Mouse (Mus musculus) midbrain, embryonic 14.5 days (tissue): ENCODE results near the gene Tceal8. TPM values are rescaled to one million over a fixed set of nuclear protein-coding genes. Genes with fewer than 3 reads are reported as not detected.
"Not testable (repeated sequence)": the region's sequence is repeated elsewhere in the genome, so short reads cannot be mapped to it uniquely, and the experiment has no call there.

Experiments
- ATAC-seq: fragments of 200-750 bp; cut with Nextera tagmentation; 2 replicates; pipeline ENCODE4 v1.8.0; 2017; ENCODE audit warnings: moderate number of reproducible peaks, moderate library complexity; ENCODE audit not compliant: low FRiP score, low TSS enrichment
- DNase-seq: peaks from one replicate; pipeline ENCODE4 v3.0.0-alpha.2; 2015
- H3K27ac ChIP-seq: fragments of 300-500 bp; sonication (generic); replicated peaks from 2 replicates; pipeline ENCODE4 v1.5.1; 2014; ENCODE audit warnings: mild to moderate bottlenecking, low read depth, low read length, moderate library complexity
- H3K27me3 ChIP-seq: fragments of 300-500 bp; sonication (generic); 2 replicates; pipeline ENCODE4 v1.6.1; 2014; ENCODE audit warnings: low read length, control low read depth, mixed read lengths; ENCODE audit not compliant: control insufficient read depth, insufficient read depth
- H3K36me3 ChIP-seq: fragments of 300-500 bp; sonication (generic); 2 replicates; pipeline ENCODE4 v1.6.1; 2014; ENCODE audit warnings: low read length, control low read depth; ENCODE audit not compliant: control insufficient read depth, insufficient read depth
- H3K4me1 ChIP-seq: fragments of 300-500 bp; sonication (generic); 2 replicates; pipeline ENCODE4 v1.6.1; 2014; ENCODE audit warnings: mild to moderate bottlenecking, antibody characterized with exemption, low read length, control low read depth; ENCODE audit not compliant: control insufficient read depth, insufficient read depth
- H3K4me2 ChIP-seq: fragments of 300-500 bp; sonication (generic); 2 replicates; pipeline ENCODE4 v1.6.1; 2014; ENCODE audit warnings: mild to moderate bottlenecking, low read length, moderate library complexity
- H3K4me3 ChIP-seq: fragments of 300-500 bp; sonication (generic); replicated peaks from 2 replicates; pipeline ENCODE4 v1.5.1; 2014; ENCODE audit warnings: low read depth, low read length
- H3K9ac ChIP-seq: fragments of 300-500 bp; sonication (generic); replicated peaks from 2 replicates; pipeline ENCODE4 v1.6.1; 2014; ENCODE audit warnings: mild to moderate bottlenecking, low read length, moderate library complexity
- H3K9me3 ChIP-seq: fragments of 300-500 bp; sonication (generic); 2 replicates; pipeline ENCODE4 v1.6.1; 2016; ENCODE audit warnings: low read length, control low read depth, mixed read lengths; ENCODE audit not compliant: control insufficient read depth
- WGBS: fragments of 180-500 bp; shearing (Covaris S2); extraction: QIAGEN DNeasy Blood & Tissue Kit; methylation state at CpG from one replicate; pipeline ENCODE4 v1.1.7; 2014; 5-methylcytosine and 5-hydroxymethylcytosine counted together
- microRNA-seq: library from miRNA; unstranded; fragments of <30 nt; microRNA quantifications from one replicate; pipeline ENCODE4, GENCODE M21; 2016
- polyA plus RNA-seq: library from polyadenylated mRNA; unstranded; fragments of >200 nt; fragmentation: Nextera tagmentation; extraction: Ambion mirVana; gene quantifications from 2 replicates; pipeline ENCODE4 v1.2.1, GENCODE M21; 2014

Tceal8 gene
- polyA plus RNA-seq, 1 experiment from 2014 or later: 133 TPM

DNA sequence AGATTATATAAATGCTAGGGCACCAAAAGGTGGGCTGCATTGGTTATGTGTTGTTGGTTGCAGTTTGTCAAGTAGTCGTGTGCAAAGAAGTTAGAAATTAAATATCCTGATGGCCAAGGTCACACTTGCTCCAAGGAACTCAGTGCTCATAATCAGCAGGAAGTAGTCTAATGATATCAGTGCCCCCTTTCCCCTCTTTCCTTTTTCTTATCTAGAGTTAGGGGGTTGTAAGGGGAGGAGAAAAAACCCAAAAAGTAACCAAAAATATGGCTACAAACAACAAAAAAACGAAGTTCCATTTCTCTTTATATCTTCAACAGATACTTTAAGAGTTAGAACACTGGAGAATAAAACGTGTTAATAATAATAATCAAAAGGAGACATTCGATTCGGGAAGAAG lies 30.8 kb downstream of the Tceal8 start:
- no peak overlapping the region for H3K4me2 ChIP-seq
- DNase-seq: no peak
- WGBS: 80% methylated on average over 5 of the region's 5 CpGs

DNA sequence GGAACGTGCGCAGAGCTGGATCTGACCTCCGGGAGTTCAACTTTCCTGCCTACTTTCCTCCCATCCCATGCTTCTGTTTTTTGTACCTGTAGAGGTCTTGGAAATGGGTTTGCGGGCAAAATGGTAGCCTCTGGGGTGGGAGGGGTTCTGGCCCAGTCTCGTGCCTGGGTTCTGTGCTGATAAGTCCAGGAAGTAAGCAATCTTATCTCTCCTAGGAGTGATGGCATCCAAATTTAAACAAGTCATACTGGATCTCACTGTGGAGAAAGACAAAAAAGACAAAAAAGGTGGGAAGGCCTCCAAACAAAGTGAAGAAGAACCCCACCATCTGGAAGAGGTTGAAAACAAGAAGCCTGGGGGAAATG lies 32.5 kb downstream of the Tceal8 start:
- not testable (repeated sequence) for H3K27ac ChIP-seq, H3K36me3 ChIP-seq, H3K9me3 ChIP-seq, ATAC-seq, DNase-seq, H3K4me1 ChIP-seq, H3K27me3 ChIP-seq
- Histone ChIP-seq H3K9ac (peak overlapping the region; percentile 39; the same call in 1 of the 2 replicates), H3K4me2 (peak overlapping the region; percentile 54), H3K4me3 (peak overlapping the region; percentile 33)
- WGBS: 25% methylated on average over 5 of the region's 5 CpGs

More for the DNA sequence above, 30.8 kb downstream of the Tceal8 start:
- H3K27ac ChIP-seq: no peak overlapping the region
- H3K4me1 ChIP-seq: no peaks in the 10 kb centered on the region
- H3K4me3 ChIP-seq: no peak overlapping the region
- H3K27me3 ChIP-seq: no peaks in the 10 kb centered on the region
- no peaks in the 10 kb centered on the region for H3K36me3 ChIP-seq
- H3K9me3 ChIP-seq: no peaks in the 10 kb centered on the region
- H3K9ac ChIP-seq: no peak overlapping the region
- no peak for ATAC-seq

DNA sequence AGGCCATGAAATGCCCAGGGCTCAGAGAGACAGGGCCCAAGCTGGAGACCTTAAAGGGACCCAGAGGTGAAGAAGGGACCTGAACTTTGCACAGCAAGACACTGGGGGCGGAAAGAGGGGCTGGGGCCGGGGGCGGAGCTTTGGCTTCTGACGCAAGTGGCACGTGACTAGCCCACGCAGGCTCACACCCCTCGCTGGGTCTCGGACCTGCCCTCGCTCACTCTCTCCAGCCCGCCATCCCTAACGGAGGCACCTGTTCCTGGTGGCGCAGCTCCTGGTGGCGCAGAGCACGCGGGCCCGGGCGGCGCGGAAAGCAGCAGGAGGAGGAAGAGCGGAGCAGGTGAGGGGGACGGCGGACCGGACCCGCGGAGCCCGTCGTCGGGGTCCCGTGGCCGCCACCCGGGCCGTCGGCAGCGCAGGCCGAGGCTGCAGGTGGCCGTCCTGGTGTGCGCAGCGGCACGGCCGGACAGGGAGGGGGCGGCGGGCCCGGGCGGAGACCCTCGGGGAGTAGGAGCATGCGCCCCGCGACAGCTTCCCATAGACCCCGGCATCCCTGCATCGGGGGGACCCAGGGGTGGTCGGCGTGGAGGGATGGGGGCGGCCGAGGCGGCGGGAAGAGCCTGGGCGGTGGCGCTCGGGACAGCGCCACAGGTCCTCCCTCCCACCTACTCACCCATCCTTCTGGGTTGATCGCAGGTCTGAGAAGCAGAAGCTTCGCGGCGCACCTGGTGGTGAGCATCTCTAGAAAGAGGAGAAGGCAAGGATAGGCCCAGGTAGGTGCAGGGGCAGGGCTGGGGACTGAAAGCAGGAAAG lies 33.1 kb downstream of the Tceal8 start, which contains the start of gene Bex4:
Gene Bex4 (plus strand): TSS at position 170 of the 813 bp plus-strand sequence.
- Histone ChIP-seq H3K4me3 (peak within 1 kb of the TSS; percentile 33), H3K9ac (peak within 1 kb of the TSS; percentile 39; the same call in 1 of the 2 replicates), H3K4me2 (peak within 1 kb of the TSS; percentile 54)
- peak; percentile 93 for ATAC-seq
- DNase-seq: peak; percentile 0
- WGBS: 17% methylated on average over 2 of the region's 64 CpGs
- not testable (repeated sequence) for H3K9me3 ChIP-seq, H3K27me3 ChIP-seq, H3K4me1 ChIP-seq, H3K27ac ChIP-seq, H3K36me3 ChIP-seq

DNA sequence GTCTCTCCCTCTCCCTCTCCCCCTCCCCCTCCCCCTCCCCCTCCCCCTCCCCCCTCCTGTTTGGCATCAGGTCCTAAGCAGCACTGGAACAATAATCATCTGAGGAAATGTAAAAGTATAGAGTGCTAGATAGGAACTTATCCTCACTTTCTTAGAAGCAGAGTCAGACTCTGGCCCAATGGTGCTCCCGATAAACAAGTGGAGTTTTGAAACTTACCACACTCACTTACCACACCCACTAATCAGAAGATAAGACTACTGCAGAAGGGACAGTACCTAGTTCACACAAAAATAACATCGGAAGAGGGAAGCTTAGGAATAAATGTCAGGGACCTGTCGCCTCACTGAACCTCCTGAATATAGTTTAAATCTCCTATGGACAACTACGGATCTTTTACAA lies 36.6 kb downstream of the Tceal8 start:
- 88% methylated on average over 4 of the region's 4 CpGs for WGBS

DNA sequence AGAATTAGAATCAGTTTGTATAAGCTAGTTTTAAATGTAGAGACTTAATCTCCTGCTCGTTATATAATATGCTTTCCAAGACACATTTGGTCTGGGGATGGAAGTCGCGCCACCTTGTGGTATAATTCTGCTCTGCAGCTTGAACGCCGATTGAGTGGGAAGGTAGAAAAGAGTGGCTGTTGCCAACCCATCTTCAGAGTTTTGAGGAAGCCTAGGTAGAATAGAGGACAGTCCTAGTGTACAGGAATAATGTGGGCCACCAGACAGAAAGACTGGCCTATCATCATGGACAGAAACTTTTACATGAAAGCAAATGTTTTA lies 44.4 kb downstream of the Tceal8 start:
- no peak overlapping the region for H3K27ac ChIP-seq
- no peaks in the 10 kb centered on the region for H3K36me3 ChIP-seq
- no peak overlapping the region for H3K9ac ChIP-seq
- no peak for ATAC-seq
- no peak overlapping the region for H3K4me2 ChIP-seq
- no peaks in the 10 kb centered on the region for H3K4me1 ChIP-seq
- DNase-seq: peak; percentile 72
- no peaks in the 10 kb centered on the region for H3K27me3 ChIP-seq
- no peak overlapping the region for H3K4me3 ChIP-seq
- WGBS: 22% methylated on average over 5 of the region's 5 CpGs
- H3K9me3 ChIP-seq: no peaks in the 10 kb centered on the region

More for the DNA sequence above, 36.6 kb downstream of the Tceal8 start:
- no peak for DNase-seq
- no peak for ATAC-seq
- no peaks in the 10 kb centered on the region for H3K36me3 ChIP-seq
- no peak overlapping the region for H3K4me3 ChIP-seq
- no peak overlapping the region for H3K9ac ChIP-seq
- no peak overlapping the region for H3K4me2 ChIP-seq
- H3K4me1 ChIP-seq: no peaks in the 10 kb centered on the region
- H3K9me3 ChIP-seq: no peaks in the 10 kb centered on the region
- no peak overlapping the region for H3K27ac ChIP-seq
- H3K27me3 ChIP-seq: no peaks in the 10 kb centered on the region

DNA sequence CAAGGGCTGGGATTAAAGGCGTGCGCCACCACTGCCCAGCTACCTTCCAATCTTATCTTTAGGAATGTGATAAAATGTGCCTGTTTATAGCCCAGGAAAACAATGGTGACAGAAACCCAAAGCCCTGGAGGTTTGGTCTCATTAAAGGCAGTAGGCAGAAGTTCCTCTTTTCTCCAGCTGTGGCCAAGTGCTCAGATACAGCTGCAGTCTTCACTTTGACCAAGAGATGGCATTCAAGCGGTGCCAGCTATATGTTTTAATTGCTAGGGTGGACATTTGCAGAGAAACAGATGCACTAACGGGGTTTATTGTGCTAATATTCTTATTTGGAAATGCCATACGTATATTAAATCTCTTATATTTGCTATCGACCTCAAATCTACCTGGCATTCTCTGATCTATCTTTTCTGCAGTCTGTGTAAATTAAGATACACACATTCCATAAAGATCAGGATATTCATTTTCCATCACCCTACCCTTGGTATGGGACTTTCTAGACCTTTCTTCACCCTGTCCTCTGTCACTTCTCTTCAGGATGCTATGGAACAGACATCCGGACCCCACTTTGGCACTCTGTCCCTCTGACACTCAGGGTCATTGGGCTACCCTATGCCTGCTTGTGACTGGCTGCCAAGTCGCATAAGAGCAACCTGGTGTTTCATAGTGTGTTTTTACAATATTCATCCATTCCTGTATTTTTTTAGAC lies 45.0 kb downstream of the Tceal8 start:
- Histone ChIP-seq H3K36me3 (no peaks in the 10 kb centered on the region), H3K4me3 (no peak overlapping the region), H3K4me1 (no peaks in the 10 kb centered on the region), H3K4me2 (no peak overlapping the region), H3K9ac (no peak overlapping the region), H3K27ac (no peak overlapping the region), H3K9me3 (no peaks in the 10 kb centered on the region), H3K27me3 (no peaks in the 10 kb centered on the region)
- ATAC-seq: no peak
- 66% methylated on average over 8 of the region's 8 CpGs for WGBS
- DNase-seq: peak; percentile 48

Small RNA genes lying within 50 kb of the gene (microRNA-seq; reads per million reads assigned to microRNA genes)
- gene Mir6383: not detected

Other genes with a start within 250 kb of the Tceal8 start
- gene Arxes2, start 178.5 kb downstream of the Tceal8 start, polyA plus RNA-seq: 312 and 337 TPM in 2 replicates
- 141 and 142 TPM in 2 replicates for gene Arxes1, start 139.0 kb downstream of the Tceal8 start, polyA plus RNA-seq
- gene Bex2, start 104.1 kb downstream of the Tceal8 start, polyA plus RNA-seq: 546 and 709 TPM in 2 replicates
- not detected in 2 replicates for gene Nxf3, start 87.1 kb downstream of the Tceal8 start, polyA plus RNA-seq
- gene Bex4, start 33.3 kb downstream of the Tceal8 start, polyA plus RNA-seq: 139 and 159 TPM in 2 replicates
- gene Tceal5, start 31.5 kb upstream of the Tceal8 start, polyA plus RNA-seq: 8.0 and 17.2 TPM in 2 replicates
- 1.8 and 1.9 TPM in 2 replicates for gene Tceal7, start 42.4 kb upstream of the Tceal8 start, polyA plus RNA-seq
- gene Bex1, start 43.2 kb upstream of the Tceal8 start, polyA plus RNA-seq: 195 and 260 TPM in 2 replicates
- 319 and 320 TPM in 2 replicates for gene Tceal9, start 72.7 kb upstream of the Tceal8 start, polyA plus RNA-seq
- 670 and 741 TPM in 2 replicates for gene Bex3, start 97.9 kb upstream of the Tceal8 start, polyA plus RNA-seq